Mouse (Mus musculus): ENCODE results near the gene Ybx2. TPM values are rescaled to one million over a fixed set of nuclear protein-coding genes. Genes with fewer than 3 reads are reported as not detected.

Gene Ybx2
- total and polyA plus RNA-seq, 3 experiments: 0.25 to 0.39 TPM; not detected in 1

GRCm38 (mm10) chr11:69964650-69965270, 29.2 kb downstream of the Ybx2 start, which contains the start of gene Cldn7:
Gene Cldn7 (plus strand): TSS chr11:69964779.
- dilution Hi-C loops (cut with MboI; ENCODE audit: extremely low pct_ligation_motif_present, extremely low pct_unique_long_range_greater_than_20kb, low sequenced_read_pairs) (no loop called here), in situ Hi-C loops (cut with MboI; ENCODE audit: low pct_ligation_motif_present, low pct_unique_long_range_greater_than_20kb, low sequenced_read_pairs) (no loop called here)
- H3K9ac ChIP-seq (ENCODE audit: insufficient read depth, low read depth): no peak within 1 kb of the TSS
- no peak within 1 kb of the TSS for H3K4me2 ChIP-seq (ENCODE audit: insufficient read depth, low read depth, poor library complexity, severe bottlenecking)
- peaks cover 11 to 26% of the 10 kb centered on the region in 2 experiments for H3K36me3 ChIP-seq (replicated peaks in 1 of 2; ENCODE audit: control insufficient read depth in 1 of 2, insufficient read depth in 1 of 2, low read length in 1 of 2)
- no peaks in the 10 kb centered on the region for H3K27me3 ChIP-seq (replicated peaks)
- no peak for DNase-seq (ENCODE audit: extremely low read depth)
- H3K4me3 ChIP-seq (replicated peaks in 1 of 3; ENCODE audit: low read depth in 2 of 3, low read length in 2 of 3, poor library complexity in 1 of 3): no peak within 1 kb of the TSS
- H3K27ac ChIP-seq (ENCODE audit: insufficient read depth, low read depth): no peak within 1 kb of the TSS
- no peak for TF ChIP-seq MAZ (IDR thresholded peaks at IDR 0.05; ENCODE audit: low read depth, low read length)
- TF ChIP-seq ZNF384 (IDR thresholded peaks at IDR 0.05; ENCODE audit: low read depth, low read length): no peak
- TF ChIP-seq MXI1 (IDR thresholded peaks at IDR 0.05; ENCODE audit: low read depth, low read length): no peak
- no peak for TF ChIP-seq POLR2A (IDR thresholded peaks at IDR 0.05; ENCODE audit: low read depth, low read length)
- no peak for TF ChIP-seq HCFC1 (IDR thresholded peaks at IDR 0.05; ENCODE audit: low read depth, low read length)
- no peak for TF ChIP-seq ZC3H11A (IDR thresholded peaks at IDR 0.05; ENCODE audit: low read depth, low read length)
- TF ChIP-seq USF1 (IDR thresholded peaks at IDR 0.05; ENCODE audit: low read depth, low read length): no peak
- no peak for TF ChIP-seq GABPA (IDR thresholded peaks at IDR 0.05; ENCODE audit: insufficient replicate concordance, low read depth, low read length)
- TF ChIP-seq USF2 (conservative IDR thresholded peaks at IDR 0.05; ENCODE audit: low read depth, low read length): no peak
- TF ChIP-seq NRF1 (IDR thresholded peaks at IDR 0.05; ENCODE audit: low read depth, low read length): no peak
- no peak for TF ChIP-seq JUN (IDR thresholded peaks at IDR 0.05; ENCODE audit: insufficient read depth, low read depth, low read length)
- no peak for TF ChIP-seq ZKSCAN1 (IDR thresholded peaks at IDR 0.05; ENCODE audit: borderline replicate concordance, low read depth, low read length)
- no peak for TF ChIP-seq RCOR1 (conservative IDR thresholded peaks at IDR 0.05; ENCODE audit: low read depth, low read length)
- H3K9me3 ChIP-seq (replicated peaks; ENCODE audit: low read length): peaks cover 24% of the 10 kb centered on the region
- peaks cover 8 to 22% of the 10 kb centered on the region in 2 experiments for H3K4me1 ChIP-seq (ENCODE audit: control insufficient read depth in 1 of 2, insufficient read depth in 2 of 2)
- no peaks in the 10 kb centered on the region for H3K79me2 ChIP-seq (replicated peaks; ENCODE audit: control insufficient read depth, extremely low read depth, insufficient read depth, poor library complexity, severe bottlenecking)

- Histone ChIP-seq H3K4me2 (ENCODE audit: insufficient read depth, low read depth, poor library complexity, severe bottlenecking) (no peak overlapping the region), H3K27me3 (replicated peaks) (no peaks in the 10 kb centered on the region), H3K4me3 (replicated peaks in 1 of 3; ENCODE audit: low read depth in 2 of 3, low read length in 2 of 3, poor library complexity in 1 of 3) (no peak overlapping the region), H3K27ac (ENCODE audit: insufficient read depth, low read depth) (no peak overlapping the region), H3K9ac (ENCODE audit: insufficient read depth, low read depth) (no peak overlapping the region), H3K79me2 (replicated peaks; ENCODE audit: control insufficient read depth, extremely low read depth, insufficient read depth, poor library complexity, severe bottlenecking) (no peaks in the 10 kb centered on the region), H3K4me1 (ENCODE audit: control insufficient read depth in 1 of 2, insufficient read depth in 2 of 2) (peaks cover 15 to 28% of the 10 kb centered on the region in 2 experiments), H3K36me3 (replicated peaks in 1 of 2; ENCODE audit: control insufficient read depth in 1 of 2, insufficient read depth in 1 of 2, low read length in 1 of 2) (peaks cover 11 to 29% of the 10 kb centered on the region in 2 experiments), H3K9me3 (replicated peaks; ENCODE audit: low read length) (peaks cover 24% of the 10 kb centered on the region)
- dilution Hi-C loops (cut with MboI; ENCODE audit: extremely low pct_ligation_motif_present, extremely low pct_unique_long_range_greater_than_20kb, low sequenced_read_pairs) (no loop called here), in situ Hi-C loops (cut with MboI; ENCODE audit: low pct_ligation_motif_present, low pct_unique_long_range_greater_than_20kb, low sequenced_read_pairs) (no loop called here)
- no peak for TF ChIP-seq SIN3A (IDR thresholded peaks at IDR 0.05; ENCODE audit: low read length)
- no peak for TF ChIP-seq E2F4 (IDR thresholded peaks at IDR 0.05; ENCODE audit: insufficient replicate concordance, low read depth, low read length)
- no peak for TF ChIP-seq MEF2A (IDR thresholded peaks at IDR 0.05; ENCODE audit: borderline replicate concordance, low read depth, low read length)
- TF ChIP-seq USF1 (IDR thresholded peaks at IDR 0.05; ENCODE audit: low read depth, low read length): no peak
- no peak for TF ChIP-seq CHD1 (IDR thresholded peaks at IDR 0.05; ENCODE audit: low read depth, low read length)
- TF ChIP-seq RCOR1 (conservative IDR thresholded peaks at IDR 0.05; ENCODE audit: low read depth, low read length): no peak
- no peak for TF ChIP-seq CHD2 (IDR thresholded peaks at IDR 0.05; ENCODE audit: low read length)
- TF ChIP-seq SMC3 (IDR thresholded peaks at IDR 0.05; ENCODE audit: low read depth, low read length): no peak
- no peak for DNase-seq (ENCODE audit: extremely low read depth)
Measured at GRCm38 (mm10) chr11:69965271-69966005, 29.8 kb downstream of the Ybx2 start.

Data from CH12.LX (cell line).